Mouse (Mus musculus) bone marrow macrophage, adult 2 months (primary cell): ENCODE data around the gene Mlana.

Experiments used
- CTCF ChIP-seq: IDR thresholded peaks from 2 replicates; pipeline ENCODE4 v1.5.1; 2012; ENCODE audit warnings: low read depth, mild to moderate bottlenecking, low read length, moderate library complexity
- POLR2A ChIP-seq: IDR thresholded peaks from 2 replicates; pipeline ENCODE4 v1.6.1; 2012; ENCODE audit warnings: mild to moderate bottlenecking, low read depth, low read length, borderline replicate concordance

DNA sequence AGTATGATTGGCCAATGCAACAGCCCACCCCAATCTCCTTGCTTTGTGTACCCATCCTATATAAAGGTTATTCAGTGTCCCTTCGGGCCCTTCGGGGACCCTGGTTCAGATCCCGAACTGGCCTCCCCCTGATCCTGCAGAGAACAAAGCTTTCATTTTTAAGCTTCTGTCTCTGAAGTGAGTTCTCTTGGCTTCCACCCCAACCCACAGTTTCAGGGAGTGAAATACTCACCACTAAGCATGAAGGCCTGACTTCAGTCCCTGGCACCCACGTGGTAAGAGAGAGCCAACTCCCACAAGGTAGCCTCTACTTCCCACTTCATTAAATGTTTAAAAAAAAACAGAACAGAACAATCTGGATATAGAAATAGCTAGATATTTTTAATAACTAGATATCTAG, 38.8 kb upstream of the Mlana start:
- no peak for TF ChIP-seq POLR2A
- TF ChIP-seq CTCF: no peak
